Mouse (Mus musculus): ENCODE measurements around the gene Foxa2. TPM values are rescaled to one million over a fixed set of nuclear protein-coding genes. Genes with fewer than 3 reads are reported as not detected.

The Foxa2 gene
- polyA plus RNA-seq, 1 experiment from 2014 or later, result 12.1 TPM

DNA sequence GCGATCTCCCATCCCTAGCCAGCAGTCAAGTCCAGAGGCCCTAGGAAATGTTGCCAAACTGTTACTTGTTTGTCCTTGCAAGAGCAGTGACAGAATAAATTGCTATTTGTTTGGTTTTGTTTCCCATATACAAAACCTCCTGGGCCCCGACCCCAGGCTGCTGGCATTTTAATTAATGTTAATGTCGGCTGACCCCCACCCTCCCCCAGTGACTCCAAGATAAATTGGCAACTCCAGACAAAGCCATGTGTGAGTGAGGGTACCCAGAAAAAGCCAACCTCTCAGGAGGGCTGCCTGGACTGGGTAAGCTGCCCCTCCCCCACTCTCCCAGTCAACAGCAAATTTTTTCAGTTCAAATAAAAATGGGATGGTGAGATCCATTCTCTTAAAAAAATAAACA, 26.6 kb downstream of the Foxa2 start:
- TF ChIP-seq CTCF (IDR thresholded peaks at IDR 0.05; ENCODE audit: low read depth) (no peak), EP300 (optimal IDR thresholded peaks at IDR 0.05) (no peak)
- Histone ChIP-seq H3K27ac (replicated peaks) (no peak overlapping the region), H3K4me1 (replicated peaks; ENCODE audit: control insufficient read depth, insufficient read depth) (no peaks in the 10 kb centered on the region), H3K36me3 (ENCODE audit: control insufficient read depth, insufficient read depth, low read length) (no peaks in the 10 kb centered on the region), H3K27me3 (ENCODE audit: control insufficient read depth, insufficient read depth, low read length) (no peaks in the 10 kb centered on the region), H3K9ac (ENCODE audit: low read length) (no peak overlapping the region), H3K4me2 (replicated peaks; ENCODE audit: low read depth) (no peak overlapping the region), H3K4me3 (ENCODE audit: low read depth, low read length) (no peak overlapping the region), H3K9me3 (ENCODE audit: control insufficient read depth, low read length) (no peaks in the 10 kb centered on the region)
- DNase-seq (ENCODE audit: low spot score) (no peak), ATAC-seq (ENCODE audit: low FRiP score, low TSS enrichment) (no peak)
- 32% methylated on average over 3 of the region's 3 CpGs for WGBS

GRCm38 (mm10) chr2:148017782-148018690, 28.7 kb downstream of the Foxa2 start:
- Histone ChIP-seq H3K4me1 (replicated peaks; ENCODE audit: control insufficient read depth, insufficient read depth) (no peaks in the 10 kb centered on the region), H3K27ac (replicated peaks) (no peak overlapping the region), H3K9me3 (ENCODE audit: control insufficient read depth, low read length) (no peaks in the 10 kb centered on the region), H3K36me3 (ENCODE audit: control insufficient read depth, insufficient read depth, low read length) (no peaks in the 10 kb centered on the region), H3K4me3 (ENCODE audit: low read depth, low read length) (no peak overlapping the region), H3K4me2 (replicated peaks; ENCODE audit: low read depth) (no peak overlapping the region), H3K27me3 (ENCODE audit: control insufficient read depth, insufficient read depth, low read length) (no peaks in the 10 kb centered on the region), H3K9ac (ENCODE audit: low read length) (no peak overlapping the region)
- WGBS, result 81% methylated on average over 8 of the region's 8 CpGs
- TF ChIP-seq EP300 (optimal IDR thresholded peaks at IDR 0.05), result no peak
- TF ChIP-seq CTCF (IDR thresholded peaks at IDR 0.05; ENCODE audit: low read depth), result no peak
- ATAC-seq (ENCODE audit: low FRiP score, low TSS enrichment) (no peak), DNase-seq (ENCODE audit: low spot score) (no peak)

DNA sequence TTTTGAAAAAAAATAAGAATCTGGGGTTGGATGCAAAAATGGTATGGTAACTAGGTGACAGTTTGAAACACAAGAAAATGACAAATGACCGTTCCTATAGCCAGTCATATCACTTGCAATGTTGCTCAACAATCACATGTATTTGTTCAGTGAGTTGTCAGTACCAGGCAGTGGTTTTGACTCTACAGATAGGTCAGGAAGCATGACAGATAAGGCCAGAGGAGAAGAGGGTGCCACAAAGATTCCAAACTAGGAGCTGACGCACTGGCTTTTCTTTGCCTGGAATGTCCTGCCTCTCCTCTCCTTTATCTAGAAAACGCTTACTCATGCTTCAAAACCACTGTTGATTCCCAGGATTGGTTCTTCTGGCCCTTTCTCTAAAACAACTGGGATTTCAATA, 33.4 kb downstream of the Foxa2 start:
- no peak overlapping the region for H3K9ac ChIP-seq (ENCODE audit: low read length)
- no peaks in the 10 kb centered on the region for H3K9me3 ChIP-seq (ENCODE audit: control insufficient read depth, low read length)
- H3K36me3 ChIP-seq (ENCODE audit: control insufficient read depth, insufficient read depth, low read length), result no peaks in the 10 kb centered on the region
- DNase-seq (ENCODE audit: low spot score) (no peak), ATAC-seq (ENCODE audit: low FRiP score, low TSS enrichment) (peak; percentile 82)
- 55% methylated on average over 3 of the region's 3 CpGs for WGBS
- TF ChIP-seq EP300 (optimal IDR thresholded peaks at IDR 0.05) (no peak), CTCF (IDR thresholded peaks at IDR 0.05; ENCODE audit: low read depth) (no peak)
- no peak overlapping the region for H3K4me3 ChIP-seq (ENCODE audit: low read depth, low read length)
- 0 out of 2 replicates have a peak overlapping the region, but pooled peaks have one; percentile 4 for H3K27ac ChIP-seq (replicated peaks)
- no peaks in the 10 kb centered on the region for H3K27me3 ChIP-seq (ENCODE audit: control insufficient read depth, insufficient read depth, low read length)
- H3K4me2 ChIP-seq (replicated peaks; ENCODE audit: low read depth), result no peak overlapping the region
- H3K4me1 ChIP-seq (replicated peaks; ENCODE audit: control insufficient read depth, insufficient read depth), result no peaks in the 10 kb centered on the region

DNA sequence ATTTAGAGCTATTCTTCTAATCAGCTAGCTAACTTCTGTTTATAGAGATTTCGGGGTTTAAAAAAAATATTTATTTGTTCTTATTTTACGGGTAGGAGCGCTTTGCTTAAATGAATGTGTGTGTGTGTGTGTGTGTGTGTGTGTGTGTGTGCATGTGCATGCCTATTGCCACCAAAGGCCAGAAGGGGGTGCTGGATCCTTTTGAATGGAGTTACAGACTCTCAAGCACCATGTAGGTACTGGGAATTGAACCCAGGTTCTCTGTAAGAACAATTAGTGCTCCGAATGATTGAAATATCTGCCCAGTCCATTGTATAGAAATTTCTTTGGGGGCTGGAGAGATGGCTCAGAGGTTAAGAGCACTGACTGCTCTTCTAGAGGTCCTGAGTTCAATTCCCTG, 37.7 kb downstream of the Foxa2 start:
- no peaks in the 10 kb centered on the region for H3K36me3 ChIP-seq (ENCODE audit: control insufficient read depth, insufficient read depth, low read length)
- H3K4me2 ChIP-seq (replicated peaks; ENCODE audit: low read depth), result no peak overlapping the region
- 84% methylated on average over 4 of the region's 4 CpGs for WGBS
- DNase-seq (ENCODE audit: low spot score) (no peak), ATAC-seq (ENCODE audit: low FRiP score, low TSS enrichment) (no peak)
- TF ChIP-seq CTCF (IDR thresholded peaks at IDR 0.05; ENCODE audit: low read depth) (no peak), EP300 (optimal IDR thresholded peaks at IDR 0.05) (no peak)
- no peaks in the 10 kb centered on the region for H3K27me3 ChIP-seq (ENCODE audit: control insufficient read depth, insufficient read depth, low read length)
- H3K9me3 ChIP-seq (ENCODE audit: control insufficient read depth, low read length), result no peaks in the 10 kb centered on the region
- no peak overlapping the region for H3K4me3 ChIP-seq (ENCODE audit: low read depth, low read length)
- no peak overlapping the region for H3K27ac ChIP-seq (replicated peaks)
- no peaks in the 10 kb centered on the region for H3K4me1 ChIP-seq (replicated peaks; ENCODE audit: control insufficient read depth, insufficient read depth)
- H3K9ac ChIP-seq (ENCODE audit: low read length), result no peak overlapping the region

DNA sequence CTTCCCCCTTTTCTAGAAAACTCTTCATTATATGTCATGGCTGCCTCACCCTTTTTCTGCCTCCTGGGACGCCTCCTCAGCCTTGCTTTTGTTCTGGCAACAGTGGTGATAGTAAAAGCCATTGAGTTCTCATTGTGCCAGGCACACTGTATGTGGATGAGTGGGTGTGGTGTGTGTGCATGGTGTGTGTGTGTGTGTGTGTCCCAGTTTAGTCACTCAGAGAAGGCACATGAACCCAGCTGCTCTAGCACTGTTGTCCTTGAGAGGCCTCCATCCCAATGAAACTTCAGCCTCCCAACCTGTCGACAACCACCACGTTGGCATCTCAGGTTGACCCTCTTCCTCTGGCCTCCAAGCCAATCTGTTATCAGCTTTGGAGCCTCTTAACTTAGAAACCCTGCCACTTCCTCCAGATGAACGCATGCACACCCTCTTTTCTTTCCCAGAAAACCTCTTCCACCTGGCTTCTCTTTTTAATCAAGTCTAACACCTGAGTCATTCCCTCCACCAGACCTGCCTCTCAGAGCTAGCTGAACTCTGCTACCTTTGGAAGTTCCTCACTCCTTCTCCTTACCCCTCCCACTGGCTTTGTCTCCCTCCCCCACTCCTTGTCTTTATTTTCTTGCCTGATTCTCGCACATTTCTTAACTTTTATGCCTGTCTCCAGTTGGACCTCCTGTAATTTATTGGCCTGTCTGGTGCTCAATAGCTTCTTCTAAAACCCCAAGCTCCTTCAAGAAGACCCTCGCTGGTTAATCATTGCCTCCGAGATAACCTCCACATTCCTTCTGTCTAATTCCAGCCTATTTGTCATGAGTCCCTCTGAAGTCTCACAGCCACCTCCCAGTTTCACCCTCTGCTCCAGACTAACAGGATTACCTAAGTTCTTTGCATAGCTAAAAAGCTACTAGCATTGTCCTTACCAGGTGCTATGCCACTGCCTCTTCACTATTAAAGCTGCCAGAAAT, 41.9 kb downstream of the Foxa2 start:
- H3K9ac ChIP-seq (ENCODE audit: low read length), result no peak overlapping the region
- H3K4me2 ChIP-seq (replicated peaks; ENCODE audit: low read depth), result no peak overlapping the region
- no peaks in the 10 kb centered on the region for H3K4me1 ChIP-seq (replicated peaks; ENCODE audit: control insufficient read depth, insufficient read depth)
- peak overlapping the region; percentile 78 for H3K27ac ChIP-seq (replicated peaks)
- no peaks in the 10 kb centered on the region for H3K9me3 ChIP-seq (ENCODE audit: control insufficient read depth, low read length)
- DNase-seq (ENCODE audit: low spot score) (peak; percentile 64), ATAC-seq (ENCODE audit: low FRiP score, low TSS enrichment) (peak; percentile 93)
- TF ChIP-seq CTCF (IDR thresholded peaks at IDR 0.05; ENCODE audit: low read depth), result no peak
- no peak for TF ChIP-seq EP300 (optimal IDR thresholded peaks at IDR 0.05)
- WGBS, result 22% methylated on average over 7 of the region's 7 CpGs
- H3K27me3 ChIP-seq (ENCODE audit: control insufficient read depth, insufficient read depth, low read length), result no peaks in the 10 kb centered on the region
- no peak overlapping the region for H3K4me3 ChIP-seq (ENCODE audit: low read depth, low read length)
- H3K36me3 ChIP-seq (ENCODE audit: control insufficient read depth, insufficient read depth, low read length), result no peaks in the 10 kb centered on the region
